Mouse (Mus musculus): ENCODE results near the gene Col25a1.

DNA sequence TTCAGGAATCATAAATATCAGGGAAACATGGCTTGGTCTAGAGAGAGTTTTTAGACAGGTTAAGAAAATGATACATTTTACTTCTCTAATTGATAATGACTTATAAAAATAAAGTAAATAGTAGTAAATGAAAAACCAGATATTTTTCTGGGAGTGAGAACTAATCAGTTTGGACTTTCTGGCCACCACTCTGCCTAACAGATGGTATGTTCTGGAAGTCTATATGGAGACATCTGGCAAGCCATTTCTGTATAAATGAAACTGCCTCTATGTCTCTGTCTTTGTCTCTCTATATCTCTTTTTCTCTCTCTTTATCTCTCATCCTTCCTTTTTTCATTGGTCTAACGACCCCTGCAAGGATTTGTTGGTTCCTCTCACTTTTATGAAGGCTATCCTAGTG, 410.2 kb downstream of the Col25a1 start:
- TF ChIP-seq CTCF (IDR thresholded peaks at IDR 0.05; ENCODE audit: insufficient read depth, low read depth, low read length) (no peak), POLR2A (IDR thresholded peaks at IDR 0.05; ENCODE audit: insufficient read depth, low read depth, low read length) (no peak)

Data from olfactory bulb, adult 2 months (tissue).